Mouse (Mus musculus) telencephalon, adult 2 months (tissue): ENCODE results near the gene Gm3532.
"Not testable (repeated sequence)": the region's sequence is repeated elsewhere in the genome, so short reads cannot be mapped to it uniquely, and the experiment has no call there.

Experiments used
- DNase-seq: peaks from one replicate; pipeline ENCODE4 v3.0.0-alpha.2; 2011; ENCODE audit warnings: low read depth, low spot score

The Gm3532 gene

GRCm38 (mm10) chr14:5538196-5538595, at the start of gene Gm3532:
Gm3532 (plus strand) TSS chr14:5538496.
- DNase-seq: not testable (repeated sequence)

GRCm38 (mm10) chr14:5501374-5501773, 36.9 kb upstream of the Gm3532 start, which contains the start of gene Gm3488:
Gm3488 (plus strand) TSS chr14:5501674.
- DNase-seq: not testable (repeated sequence)
